Mouse (Mus musculus) stomach, postnatal 0 days (tissue): ENCODE data around the gene Dqx1. TPM values are rescaled to one million over a fixed set of nuclear protein-coding genes. Genes with fewer than 3 reads are reported as not detected.

Source experiments
- ATAC-seq: fragments of 200-750 bp; cut with Nextera tagmentation; 2 replicates; pipeline ENCODE4 v1.8.0; 2017; ENCODE audit not compliant: low FRiP score, low TSS enrichment
- DNase-seq: peaks from one replicate; pipeline ENCODE4 v3.0.0-alpha.2; 2016; ENCODE audit warnings: low spot score
- H3K27ac ChIP-seq: fragments of 300-500 bp; sonication (generic); replicated peaks from 2 replicates; pipeline ENCODE4 v1.5.1; 2014; ENCODE audit warnings: mild to moderate bottlenecking, control low read depth
- H3K27me3 ChIP-seq: fragments of 300-500 bp; sonication (generic); 2 replicates; pipeline ENCODE4 v1.6.1; 2014; ENCODE audit warnings: low read length; ENCODE audit not compliant: control insufficient read depth, insufficient read depth
- H3K36me3 ChIP-seq: fragments of 300-500 bp; sonication (generic); 2 replicates; pipeline ENCODE4 v1.6.1; 2014; ENCODE audit warnings: low read length, mixed read lengths; ENCODE audit not compliant: control insufficient read depth, insufficient read depth
- H3K4me1 ChIP-seq: fragments of 300-500 bp; sonication (generic); replicated peaks from 2 replicates; pipeline ENCODE4 v1.6.1; 2014; ENCODE audit warnings: antibody characterized with exemption; ENCODE audit not compliant: control insufficient read depth, insufficient read depth
- H3K4me2 ChIP-seq: fragments of 300-500 bp; sonication (generic); replicated peaks from 2 replicates; pipeline ENCODE4 v1.6.1; 2014; ENCODE audit warnings: low read depth, mild to moderate bottlenecking, control low read depth, moderate library complexity
- H3K4me3 ChIP-seq: fragments of 300-500 bp; sonication (generic); 2 replicates; pipeline ENCODE4 v1.5.1; 2014; ENCODE audit warnings: low read depth, low read length, control low read depth
- H3K9ac ChIP-seq: fragments of 300-500 bp; sonication (generic); 2 replicates; pipeline ENCODE4 v1.6.1; 2014; ENCODE audit warnings: mild to moderate bottlenecking, low read length, control low read depth, mixed read lengths
- H3K9me3 ChIP-seq: fragments of 300-500 bp; sonication (generic); 2 replicates; pipeline ENCODE4 v1.6.1; 2016; ENCODE audit warnings: low read length; ENCODE audit not compliant: control insufficient read depth
- CTCF ChIP-seq: IDR thresholded peaks from 2 replicates; pipeline ENCODE4 v1.5.1; 2016; ENCODE audit warnings: antibody characterized with exemption, low read depth, mild to moderate bottlenecking, moderate library complexity
- EP300 ChIP-seq: optimal IDR thresholded peaks from 2 replicates; pipeline ENCODE3; 2016; ENCODE audit warnings: antibody characterized with exemption
- WGBS: fragments of 180-500 bp; shearing (Covaris S2); extraction: QIAGEN DNeasy Blood & Tissue Kit; methylation state at CpG from one replicate; pipeline ENCODE4 v1.1.7; 2014; 5-methylcytosine and 5-hydroxymethylcytosine counted together
- polyA plus RNA-seq: library from polyadenylated mRNA; unstranded; fragments of >200 nt; fragmentation: Nextera tagmentation; extraction: Ambion mirVana; gene quantifications from 2 replicates; pipeline ENCODE4 v1.2.1, GENCODE M21; 2015

Dqx1 gene
- polyA plus RNA-seq, 1 experiment from 2014 or later = 5.4 TPM

GRCm38 (mm10) chr6:83098411-83098810, 40.8 kb downstream of the Dqx1 start:
- no peak for ATAC-seq
- WGBS = 56% methylated on average over 2 of the region's 2 CpGs
- Histone ChIP-seq H3K27ac (no peak overlapping the region), H3K4me2 (no peak overlapping the region), H3K36me3 (no peaks in the 10 kb centered on the region), H3K4me3 (no peak overlapping the region), H3K27me3 (no peaks in the 10 kb centered on the region), H3K9me3 (no peaks in the 10 kb centered on the region), H3K9ac (no peak overlapping the region), H3K4me1 (peaks cover 5% of the 10 kb centered on the region; the same call in 1 of the 2 replicates)
- no peak for TF ChIP-seq CTCF
- no peak for TF ChIP-seq EP300
- no peak for DNase-seq

GRCm38 (mm10) chr6:83101316-83101687, 43.7 kb downstream of the Dqx1 start, which contains the start of the genes Ccdc142 and Gm42688:
TSS of gene Ccdc142 (plus strand) at chr6:83101601.
TSS of gene Gm42688 (plus strand) at chr6:83101617.
- H3K4me2 ChIP-seq = peak within 1 kb of the TSS; percentile 99
- DNase-seq = peak; percentile 88
- peak; percentile 90 for ATAC-seq
- no peaks in the 10 kb centered on the region for H3K9me3 ChIP-seq
- H3K4me3 ChIP-seq = peak within 1 kb of the TSS; percentile 68
- H3K27me3 ChIP-seq = no peaks in the 10 kb centered on the region
- peak within 1 kb of the TSS; percentile 83 for H3K27ac ChIP-seq
- WGBS = under 1% methylated on average over 25 of the region's 25 CpGs
- H3K9ac ChIP-seq = peak within 1 kb of the TSS; percentile 73
- H3K4me1 ChIP-seq = peaks cover 5% of the 10 kb centered on the region; the same call in 1 of the 2 replicates
- no peaks in the 10 kb centered on the region for H3K36me3 ChIP-seq
- no peak for TF ChIP-seq EP300
- peak; percentile 83 for TF ChIP-seq CTCF

- peak; percentile 75 for DNase-seq
- under 1% methylated on average over 67 of the region's 74 CpGs for WGBS
- ATAC-seq = peak; percentile 87
Observed at GRCm38 (mm10) chr6:83101688-83102556, 44.3 kb downstream of the Dqx1 start.

GRCm38 (mm10) chr6:83103130-83103650, 45.5 kb downstream of the Dqx1 start:
- H3K36me3 ChIP-seq = no peaks in the 10 kb centered on the region
- peak overlapping the region; percentile 73; the same call in 1 of the 2 replicates for H3K9ac ChIP-seq
- no peak overlapping the region for H3K4me3 ChIP-seq
- H3K27ac ChIP-seq = no peak overlapping the region
- TF ChIP-seq EP300 = no peak
- TF ChIP-seq CTCF = no peak
- no peaks in the 10 kb centered on the region for H3K27me3 ChIP-seq
- WGBS = 52% methylated on average over 11 of the region's 11 CpGs
- DNase-seq (peak; percentile 38), ATAC-seq (no peak)
- peaks cover 5% of the 10 kb centered on the region; the same call in 1 of the 2 replicates for H3K4me1 ChIP-seq
- no peaks in the 10 kb centered on the region for H3K9me3 ChIP-seq
- no peak overlapping the region for H3K4me2 ChIP-seq

More at GRCm38 (mm10) chr6:83101688-83102556, 44.3 kb downstream of the Dqx1 start:
- peaks cover 5% of the 10 kb centered on the region; the same call in 1 of the 2 replicates for H3K4me1 ChIP-seq
- no peaks in the 10 kb centered on the region for H3K9me3 ChIP-seq
- H3K36me3 ChIP-seq = no peaks in the 10 kb centered on the region
- no peaks in the 10 kb centered on the region for H3K27me3 ChIP-seq
- peak overlapping the region; percentile 68 for H3K4me3 ChIP-seq
- peak overlapping the region; percentile 99 for H3K4me2 ChIP-seq
- peak overlapping the region; percentile 83 for H3K27ac ChIP-seq
- peak overlapping the region; percentile 73 for H3K9ac ChIP-seq
- TF ChIP-seq EP300 (no peak), CTCF (peak; percentile 73)

- WGBS = 79% methylated on average over 4 of the region's 4 CpGs
Observed at GRCm38 (mm10) chr6:83104158-83104557, 46.5 kb downstream of the Dqx1 start.

More at GRCm38 (mm10) chr6:83104158-83104557, 46.5 kb downstream of the Dqx1 start:
- DNase-seq (no peak), ATAC-seq (no peak)
- TF ChIP-seq EP300 = no peak
- TF ChIP-seq CTCF = no peak
- H3K36me3 ChIP-seq = no peaks in the 10 kb centered on the region
- H3K27ac ChIP-seq = no peak overlapping the region
- no peaks in the 10 kb centered on the region for H3K9me3 ChIP-seq
- H3K4me1 ChIP-seq = peaks cover 5% of the 10 kb centered on the region; the same call in 1 of the 2 replicates
- H3K9ac ChIP-seq = no peak overlapping the region
- no peaks in the 10 kb centered on the region for H3K27me3 ChIP-seq
- no peak overlapping the region for H3K4me2 ChIP-seq
- no peak overlapping the region for H3K4me3 ChIP-seq
